Mouse (Mus musculus) liver, embryonic 14.5 days (tissue): Measurements from ENCODE around the gene Tns1. TPM values are rescaled to one million over a fixed set of nuclear protein-coding genes. Genes with fewer than 3 reads are reported as not detected.
"Not testable (repeated sequence)": the region's sequence is repeated elsewhere in the genome, so short reads cannot be mapped to it uniquely, and the experiment has no call there.

ENCODE experiments used
- ATAC-seq: fragments of 200-750 bp; cut with Nextera tagmentation; 2 replicates; pipeline ENCODE4 v1.8.0; 2017; ENCODE audit warnings: moderate number of reproducible peaks, mild to moderate bottlenecking, moderate library complexity; ENCODE audit not compliant: insufficient read depth
- DNase-seq, 3 experiments: peaks; one replicate each; pipeline ENCODE4 v3.0.0-alpha.2; 2012 to 2013; ENCODE audit warnings: low read depth in 3 of 3, low spot score in 3 of 3
- H3K27ac ChIP-seq: fragments of 300-500 bp; sonication (generic); 2 replicates; pipeline ENCODE4 v1.5.1; 2014; ENCODE audit warnings: moderate library complexity, mild to moderate bottlenecking, control low read depth, inconsistent platforms
- H3K27me3 ChIP-seq: fragments of 300-500 bp; sonication (generic); 2 replicates; pipeline ENCODE4 v1.6.1; 2014; ENCODE audit warnings: mild to moderate bottlenecking, low read length, moderate library complexity; ENCODE audit not compliant: control insufficient read depth, insufficient read depth
- H3K36me3 ChIP-seq: fragments of 300-500 bp; sonication (generic); replicated peaks from 2 replicates; pipeline ENCODE4 v1.6.1; 2014; ENCODE audit warnings: low read depth; ENCODE audit not compliant: control insufficient read depth, insufficient read depth
- H3K4me1 ChIP-seq, 2 experiments: fragments of 200-500 bp in 1 of 2; fragments of 300-500 bp in 1 of 2; sonication (generic) in 1 of 2; replicated peaks; 2 replicates each; pipeline ENCODE4 v1.6.1; 2012 to 2014; ENCODE audit warnings: antibody characterized with exemption in 1 of 2, inconsistent platforms in 1 of 2, low read length in 1 of 2; ENCODE audit not compliant: control insufficient read depth in 2 of 2, insufficient read depth in 2 of 2
- H3K4me2 ChIP-seq: fragments of 300-500 bp; sonication (generic); 2 replicates; pipeline ENCODE4 v1.6.1; 2014; ENCODE audit warnings: low read depth, mild to moderate bottlenecking, control low read depth, moderate library complexity
- H3K4me3 ChIP-seq, 2 experiments: fragments of 200-500 bp in 1 of 2; fragments of 300-500 bp in 1 of 2; sonication (generic) in 1 of 2; 2 replicates each; pipeline ENCODE4 v1.5.1; 2012 to 2014; ENCODE audit warnings: low read depth in 2 of 2, low read length in 2 of 2, mild to moderate bottlenecking in 2 of 2, control low read depth in 1 of 2, inconsistent platforms in 1 of 2, moderate library complexity in 1 of 2; ENCODE audit not compliant: insufficient read depth in 1 of 2
- H3K9ac ChIP-seq: fragments of 300-500 bp; sonication (generic); replicated peaks from 2 replicates; pipeline ENCODE4 v1.6.1; 2014; ENCODE audit warnings: mild to moderate bottlenecking, control low read depth, moderate library complexity
- H3K9me3 ChIP-seq: fragments of 300-500 bp; sonication (generic); 2 replicates; pipeline ENCODE4 v1.6.1; 2016; ENCODE audit warnings: low read length, mixed read lengths; ENCODE audit not compliant: control insufficient read depth
- CTCF ChIP-seq: IDR thresholded peaks from 2 replicates; pipeline ENCODE4 v1.5.1; 2016; ENCODE audit warnings: antibody characterized with exemption, low read depth, control low read depth
- EP300 ChIP-seq: IDR thresholded peaks from 2 replicates; pipeline ENCODE4 v1.6.1; 2016; ENCODE audit warnings: antibody characterized with exemption, low read depth
- WGBS: fragments of 180-500 bp; shearing (Covaris S2); extraction: QIAGEN DNeasy Blood & Tissue Kit; methylation state at CpG from one replicate; pipeline ENCODE4 v1.1.7; 2014; ENCODE audit not compliant: insufficient replicate concordance; 5-methylcytosine and 5-hydroxymethylcytosine counted together
- polyA plus RNA-seq, 2 experiments: library from polyadenylated mRNA; depleted of rRNA in 1 of 2; stranded (reverse) in 1 of 2; unstranded in 1 of 2; fragments of >200 nt; fragmentation: Nextera tagmentation in 1 of 2; extraction: Ambion mirVana in 1 of 2; gene quantifications; 2 replicates each; pipeline versions ENCODE4 v1.2.1 to v1.2.3; 2012 to 2014

Gene Tns1
- polyA plus RNA-seq (2012; rRNA removed), result 7.2 and 8.7 TPM in 2 replicates
- polyA plus RNA-seq (2014; fragmentation: Nextera tagmentation; extraction: Ambion mirVana), result 15.7 and 20.8 TPM in 2 replicates

- DNase-seq (peak in 1 of 3 experiments; percentile 9), ATAC-seq (peak; percentile 28; the same call in 1 of the 2 replicates)
- H3K9ac ChIP-seq, result no peak within 1 kb of the TSS
- H3K27ac ChIP-seq, result no peak within 1 kb of the TSS
- H3K36me3 ChIP-seq, result no peaks in the 10 kb centered on the region
- H3K4me3 ChIP-seq, result peak within 1 kb of the TSS; percentile 16 to 49
- 1% methylated on average over 82 of the region's 84 CpGs for WGBS
- H3K9me3 ChIP-seq, result no peaks in the 10 kb centered on the region
- peak within 1 kb of the TSS; percentile 72 for H3K4me2 ChIP-seq
- TF ChIP-seq CTCF (no peak), EP300 (no peak)
- H3K4me1 ChIP-seq, result no peaks in the 10 kb centered on the region
- H3K27me3 ChIP-seq, result peaks cover 27% of the 10 kb centered on the region
Measured at GRCm38 (mm10) chr1:74124021-74124981, at the start of gene Tns1. TSS of gene Tns1 (minus strand) at chr1:74124449.

DNA sequence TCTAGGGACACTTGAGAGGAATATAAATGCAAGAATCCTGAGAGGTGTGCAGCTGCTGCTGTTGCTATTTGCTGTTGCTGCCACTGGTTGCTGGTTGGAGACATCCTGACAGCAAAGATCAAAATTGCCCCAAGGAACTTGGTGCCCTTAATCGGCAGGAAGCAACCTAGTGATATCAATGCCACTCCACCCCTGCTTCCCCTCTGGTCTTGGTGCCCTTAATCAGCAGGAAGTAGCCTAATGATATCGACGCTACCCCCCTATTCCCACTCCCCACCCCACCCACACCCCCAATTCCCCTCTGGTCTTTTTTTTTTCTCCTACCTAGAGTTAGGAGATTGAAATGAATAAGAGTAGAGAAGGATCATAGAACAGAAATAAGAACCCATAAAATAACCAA is 48.5 kb upstream of the Tns1 start:
- Histone ChIP-seq H3K4me2 (no peak overlapping the region), H3K4me3 (no peak overlapping the region), H3K36me3 (no peaks in the 10 kb centered on the region), H3K9ac (no peak overlapping the region), H3K27me3 (no peaks in the 10 kb centered on the region), H3K9me3 (no peaks in the 10 kb centered on the region), H3K27ac (no peak overlapping the region), H3K4me1 (peaks cover 0 to 7% of the 10 kb centered on the region in 2 experiments; a peak in 2 of 4 replicates)
- ATAC-seq, result no peak
- TF ChIP-seq EP300, result no peak
- no peak for TF ChIP-seq CTCF
- no peak for DNase-seq
- 2% methylated on average over 3 of the region's 3 CpGs for WGBS

DNA sequence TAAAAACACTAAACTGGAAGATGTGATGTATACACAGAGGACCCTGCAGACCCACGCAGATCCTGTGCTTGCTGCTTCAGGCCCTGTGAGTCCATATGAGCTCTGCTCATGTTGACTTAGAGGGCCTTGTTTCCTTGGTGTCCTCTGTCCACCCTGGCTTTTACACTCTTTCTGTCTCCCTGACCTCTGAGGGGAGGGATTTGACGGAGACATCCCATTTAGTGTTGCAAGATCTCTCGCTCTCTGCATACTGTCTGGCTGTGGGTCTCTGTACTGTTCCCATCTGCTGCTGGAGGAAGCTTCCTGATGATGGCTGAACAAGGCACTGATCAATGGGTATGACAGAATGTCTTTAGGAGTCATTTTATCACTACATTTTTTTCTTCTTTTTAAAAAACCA is 45.5 kb upstream of the Tns1 start:
- TF ChIP-seq EP300 (no peak), CTCF (no peak)
- no peak for ATAC-seq
- Histone ChIP-seq H3K4me3 (no peak overlapping the region), H3K4me1 (peaks cover 0 to 7% of the 10 kb centered on the region in 2 experiments; a peak in 2 of 4 replicates), H3K9ac (no peak overlapping the region), H3K27ac (no peak overlapping the region), H3K36me3 (no peaks in the 10 kb centered on the region), H3K4me2 (no peak overlapping the region), H3K9me3 (no peaks in the 10 kb centered on the region), H3K27me3 (no peaks in the 10 kb centered on the region)
- DNase-seq, result no peak
- WGBS, result 55% methylated on average over 3 of the region's 3 CpGs

DNA sequence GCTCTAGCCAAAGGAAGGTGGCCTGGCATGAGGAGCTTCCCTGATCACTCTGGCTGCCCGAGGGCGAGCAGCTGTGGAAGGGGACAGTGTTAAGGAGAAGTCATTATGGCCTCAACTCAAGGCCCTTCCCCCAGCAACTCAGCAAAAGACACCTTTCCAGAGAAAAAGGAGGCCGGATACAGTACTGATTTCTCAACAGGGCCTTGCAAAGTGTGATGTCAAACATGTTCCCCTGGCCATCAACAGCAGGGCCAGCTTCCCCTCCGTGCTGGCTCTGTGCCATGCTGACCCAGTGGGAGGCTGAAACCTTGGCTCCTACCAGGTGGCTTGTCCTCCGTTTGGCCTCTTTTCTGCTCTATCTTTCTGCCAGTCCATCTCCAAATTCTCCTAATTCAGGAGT is 42.9 kb upstream of the Tns1 start:
- no peak for TF ChIP-seq EP300
- no peak for TF ChIP-seq CTCF
- no peaks in the 10 kb centered on the region for H3K27me3 ChIP-seq
- no peak overlapping the region for H3K4me3 ChIP-seq
- H3K36me3 ChIP-seq, result no peaks in the 10 kb centered on the region
- no peak overlapping the region for H3K27ac ChIP-seq
- no peak overlapping the region for H3K9ac ChIP-seq
- H3K9me3 ChIP-seq, result no peaks in the 10 kb centered on the region
- ATAC-seq (no peak), DNase-seq (no peak)
- WGBS, result 58% methylated on average over 5 of the region's 5 CpGs
- H3K4me1 ChIP-seq, result peaks cover 0 to 4% of the 10 kb centered on the region in 2 experiments; a peak in 1 of 4 replicates
- H3K4me2 ChIP-seq, result no peak overlapping the region

- no peaks in the 10 kb centered on the region for H3K27me3 ChIP-seq
- peaks cover 0 to 7% of the 10 kb centered on the region in 2 experiments; a peak in 2 of 4 replicates for H3K4me1 ChIP-seq
- no peaks in the 10 kb centered on the region for H3K36me3 ChIP-seq
- no peak overlapping the region for H3K9ac ChIP-seq
- H3K4me3 ChIP-seq, result no peak overlapping the region
- TF ChIP-seq CTCF, result no peak
- TF ChIP-seq EP300, result no peak
- no peak for ATAC-seq
- no peaks in the 10 kb centered on the region for H3K9me3 ChIP-seq
- no peak overlapping the region for H3K4me2 ChIP-seq
- no peak for DNase-seq
- WGBS, result 50% methylated on average over 2 of the region's 2 CpGs
- H3K27ac ChIP-seq, result no peak overlapping the region
Measured at GRCm38 (mm10) chr1:74160036-74160435, 35.8 kb upstream of the Tns1 start.

DNA sequence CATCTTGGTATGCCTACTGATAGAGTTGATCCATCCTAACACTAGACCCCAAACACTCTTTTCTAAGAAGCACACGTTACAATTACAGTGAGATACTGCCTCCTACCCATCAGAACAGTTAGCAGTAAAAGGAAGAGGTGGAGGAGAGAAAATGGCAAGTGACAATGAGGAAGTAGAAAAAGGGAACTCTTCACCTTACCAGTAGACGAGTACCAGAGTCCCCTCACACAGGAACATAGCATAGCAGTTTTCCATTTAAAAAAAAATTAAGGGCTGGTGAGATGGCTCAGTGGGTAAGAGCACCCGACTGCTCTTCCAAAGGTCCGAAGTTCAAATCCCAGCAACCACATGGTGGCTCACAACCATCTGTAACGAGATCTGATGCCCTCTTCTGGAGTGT is 35.4 kb upstream of the Tns1 start:
- H3K4me3 ChIP-seq, H3K27ac ChIP-seq, H3K9me3 ChIP-seq, H3K36me3 ChIP-seq, H3K27me3 ChIP-seq, H3K4me1 ChIP-seq, H3K4me2 ChIP-seq, ATAC-seq, DNase-seq, H3K9ac ChIP-seq: not testable (repeated sequence)
- 32% methylated on average over 4 of the region's 5 CpGs for WGBS
